Mouse (Mus musculus): Measurements from ENCODE around the gene Fdxacb1.

Fdxacb1 gene

DNA sequence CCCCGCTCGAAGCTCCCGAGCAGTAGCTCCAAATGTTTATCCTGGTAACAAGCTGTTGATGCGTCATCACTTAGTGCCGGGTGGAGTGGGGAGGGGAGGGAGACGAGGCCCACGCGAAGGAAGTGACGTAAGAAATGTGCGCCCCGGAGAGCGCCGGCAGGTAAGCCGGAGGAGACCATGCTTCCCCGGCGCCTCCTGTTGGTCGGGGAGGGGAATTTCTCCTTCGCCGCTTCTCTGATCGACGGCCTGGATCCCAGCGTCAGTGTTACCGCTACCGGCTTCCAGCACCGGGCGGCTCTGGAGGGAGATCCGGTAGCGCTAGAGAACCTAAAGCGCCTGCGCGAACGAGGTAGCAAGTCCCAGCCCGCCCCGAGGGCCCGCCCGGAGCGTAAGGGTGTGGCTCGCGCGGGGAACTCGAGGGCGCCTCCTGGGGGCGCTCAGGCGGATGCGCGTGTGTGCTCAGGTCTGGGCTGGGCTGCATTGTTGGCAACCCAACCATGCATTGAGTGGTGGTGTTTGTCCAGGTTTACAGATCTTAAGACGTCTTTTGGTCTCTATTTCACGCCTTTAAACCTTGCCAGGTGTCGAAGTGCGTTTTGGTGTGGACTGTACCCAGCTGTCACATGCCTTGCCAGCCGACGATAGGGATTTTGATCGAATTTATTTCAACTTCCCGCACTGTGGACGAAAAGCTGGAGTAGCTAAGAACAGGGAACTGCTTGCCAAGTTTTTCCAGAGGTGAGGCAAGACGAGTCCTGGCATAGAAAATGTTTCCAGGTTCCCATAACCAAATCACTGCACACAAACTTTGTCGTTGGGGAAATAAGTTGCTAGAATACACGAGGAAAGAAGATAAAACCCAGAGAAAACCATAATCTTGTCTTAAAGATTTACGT lies at the start of gene Fdxacb1:
TSS of gene Fdxacb1 (plus strand) at position 130 of the 896 bp plus-strand sequence.
- DNase-seq = peak; percentile 99

- no peak for DNase-seq
Measured at GRCm38 (mm10) chr9:50718878-50719277, 49.2 kb upstream of the Fdxacb1 start.

- DNase-seq = no peak
Measured at GRCm38 (mm10) chr9:50721061-50721460, 47.0 kb upstream of the Fdxacb1 start.

- peak; percentile 61 to 62 for DNase-seq
Measured at GRCm38 (mm10) chr9:50722451-50722911, 45.6 kb upstream of the Fdxacb1 start.

GRCm38 (mm10) chr9:50723406-50723805 lies 44.6 kb upstream of the Fdxacb1 start:
- peak; percentile 90 to 93 for DNase-seq

GRCm38 (mm10) chr9:50724147-50724546 lies 43.9 kb upstream of the Fdxacb1 start:
- peak in 1 of 2 experiments; percentile 40 for DNase-seq

GRCm38 (mm10) chr9:50724661-50725330 lies 43.2 kb upstream of the Fdxacb1 start:
- DNase-seq = peak in 1 of 2 experiments; percentile 39

DNA sequence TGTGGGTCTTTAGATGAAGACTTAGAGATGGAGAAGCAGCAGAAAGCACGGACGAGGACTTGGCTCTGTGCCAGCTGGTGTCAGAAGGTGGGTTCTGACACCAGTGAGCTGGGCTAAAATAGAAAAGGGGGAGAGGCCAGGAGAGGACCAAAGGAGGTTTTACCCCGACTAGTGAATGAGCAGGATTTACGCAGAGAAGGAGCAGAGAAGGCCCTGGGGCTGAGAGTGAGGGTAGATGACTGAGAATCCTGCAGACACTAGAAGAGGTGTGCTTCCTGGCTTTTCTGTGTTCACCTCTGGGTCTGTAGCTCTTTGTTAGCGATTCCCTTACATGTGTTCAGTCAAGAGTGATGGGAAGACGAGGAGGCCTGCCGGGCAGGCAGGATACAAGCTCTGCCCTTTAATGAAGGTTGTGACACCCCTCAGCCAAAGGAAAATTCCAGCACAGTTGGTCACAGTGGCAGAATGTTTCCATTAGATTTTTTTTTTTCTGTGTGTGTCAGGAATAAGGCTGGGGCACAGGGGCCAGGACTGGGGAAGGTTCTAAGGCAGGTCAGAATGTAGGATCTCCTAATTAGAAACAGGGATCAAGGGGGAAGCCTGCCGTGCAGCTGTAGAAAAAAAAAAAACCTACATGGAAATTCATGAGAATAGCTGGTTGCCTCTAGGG lies 42.0 kb upstream of the Fdxacb1 start:
- peak; percentile 55 to 58 for DNase-seq

DNA sequence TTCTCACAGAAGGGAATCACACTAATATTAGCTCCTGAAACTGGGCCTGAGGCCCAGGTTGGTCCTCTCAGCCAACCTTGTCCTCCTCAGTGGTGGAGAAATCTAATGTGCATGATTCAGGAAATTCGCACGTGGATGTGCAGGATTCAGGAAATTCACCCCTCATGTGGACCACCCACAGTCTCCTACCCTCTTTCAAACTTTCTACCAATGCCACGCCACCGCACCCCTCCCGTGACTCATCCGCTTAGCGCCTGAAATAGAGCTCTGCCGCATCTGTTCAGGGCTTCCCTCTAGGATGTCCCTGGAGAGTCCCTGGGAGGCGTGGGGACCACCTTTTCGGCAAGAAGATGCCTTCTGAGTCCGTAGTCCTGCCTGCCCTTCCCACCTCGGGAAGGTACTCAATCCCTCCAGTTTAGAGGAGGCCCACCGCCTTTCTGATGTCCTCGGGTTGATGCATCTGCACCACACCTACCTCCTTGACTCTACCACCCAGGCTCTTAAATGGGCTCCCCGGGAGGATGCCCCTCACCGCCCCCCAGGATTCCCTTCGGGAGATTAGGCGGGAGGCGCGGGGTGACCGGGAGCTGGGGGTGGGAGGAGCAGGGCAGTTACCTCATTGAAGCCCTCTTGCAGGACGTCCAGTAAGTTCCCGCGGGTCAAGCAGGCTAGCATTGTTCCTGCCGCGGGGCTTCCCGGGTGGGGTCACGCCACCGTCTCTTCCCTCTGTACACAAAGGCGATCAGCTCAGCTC lies 40.7 kb upstream of the Fdxacb1 start:
- peak; percentile 69 to 71 for DNase-seq

DNA sequence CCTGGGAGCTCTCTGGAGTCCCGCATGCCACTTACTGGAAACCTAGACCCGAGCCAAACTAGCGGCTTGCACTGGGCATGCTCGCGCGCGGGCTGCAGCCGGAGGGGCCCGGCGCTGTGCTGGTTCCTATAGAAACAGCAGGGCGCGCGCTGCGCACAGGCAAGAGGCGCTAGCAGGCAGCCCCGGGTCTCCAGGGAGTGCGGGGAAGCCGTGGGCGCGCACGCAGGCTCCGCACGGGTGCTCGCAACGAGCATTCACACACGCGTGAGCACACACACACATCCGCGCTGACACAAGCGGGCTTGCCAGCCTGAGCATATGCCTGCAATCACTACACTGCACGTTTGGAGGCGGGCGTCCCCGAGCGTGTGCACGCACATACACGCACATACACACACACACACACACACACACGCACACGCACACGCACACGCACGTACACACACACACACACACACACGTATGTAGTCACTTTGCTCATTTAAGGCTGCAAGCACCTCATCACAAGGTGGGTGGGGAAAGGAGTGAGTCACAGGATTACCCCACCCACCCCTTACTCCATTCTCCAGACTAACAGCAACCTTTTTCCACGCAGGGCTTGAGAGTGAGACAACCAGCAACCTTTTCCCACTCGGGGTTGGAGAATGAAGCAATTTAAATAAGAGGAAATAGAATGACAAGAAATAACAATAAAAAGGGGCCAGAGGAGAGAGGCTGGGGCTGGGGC lies 39.9 kb upstream of the Fdxacb1 start:
- DNase-seq = peak; percentile 77 to 84

DNA sequence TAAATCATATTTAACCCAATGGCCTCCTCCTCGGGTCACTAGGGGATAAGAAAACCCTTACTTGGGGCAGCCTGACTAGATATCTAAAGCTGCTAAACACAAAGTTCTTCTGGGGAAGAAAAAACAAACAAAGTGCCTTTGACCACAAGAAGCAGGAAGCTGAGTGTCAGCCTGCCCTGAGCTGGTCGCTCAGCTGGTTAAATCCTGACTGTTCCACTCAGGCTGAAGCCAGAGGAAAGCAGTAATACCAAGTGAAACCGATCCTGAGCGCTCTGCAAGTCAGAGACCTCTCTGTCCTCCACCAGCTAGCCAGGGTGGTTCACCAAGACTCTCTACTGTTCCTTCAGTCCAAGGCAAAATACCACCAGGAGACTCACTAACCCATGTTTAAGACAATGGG lies 38.4 kb upstream of the Fdxacb1 start:
- no peak for DNase-seq

GRCm38 (mm10) chr9:50732560-50732959 lies 35.5 kb upstream of the Fdxacb1 start:
- DNase-seq = no peak

GRCm38 (mm10) chr9:50734989-50735388 lies 33.0 kb upstream of the Fdxacb1 start:
- DNase-seq = peak; percentile 77

GRCm38 (mm10) chr9:50738914-50739870 lies 28.8 kb upstream of the Fdxacb1 start, which contains the start of gene Dixdc1:
Gene Dixdc1 (minus strand): TSS chr9:50739517.
- DNase-seq = peak; percentile 82 to 84

GRCm38 (mm10) chr9:50740867-50741784 lies 26.9 kb upstream of the Fdxacb1 start:
- no peak for DNase-seq

DNA sequence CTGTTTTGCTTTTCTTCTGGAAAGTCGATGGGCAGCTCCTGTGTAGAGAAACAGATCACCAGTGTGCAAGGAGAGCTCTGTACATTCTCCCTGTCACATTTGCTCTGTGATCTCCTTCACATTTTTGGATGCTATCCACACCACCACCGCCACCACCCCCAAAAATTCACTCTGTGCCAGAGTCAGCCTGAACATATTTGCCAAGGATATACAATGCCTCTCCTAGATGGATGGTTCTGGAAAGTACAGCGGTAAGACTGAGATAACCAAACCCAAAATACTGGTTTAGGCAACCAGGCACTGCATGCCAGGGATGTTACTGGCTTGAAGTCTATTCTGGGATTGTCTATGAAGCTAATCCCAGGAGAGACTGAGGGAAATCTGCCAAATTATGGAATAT lies 25.8 kb upstream of the Fdxacb1 start:
- DNase-seq = no peak

DNA sequence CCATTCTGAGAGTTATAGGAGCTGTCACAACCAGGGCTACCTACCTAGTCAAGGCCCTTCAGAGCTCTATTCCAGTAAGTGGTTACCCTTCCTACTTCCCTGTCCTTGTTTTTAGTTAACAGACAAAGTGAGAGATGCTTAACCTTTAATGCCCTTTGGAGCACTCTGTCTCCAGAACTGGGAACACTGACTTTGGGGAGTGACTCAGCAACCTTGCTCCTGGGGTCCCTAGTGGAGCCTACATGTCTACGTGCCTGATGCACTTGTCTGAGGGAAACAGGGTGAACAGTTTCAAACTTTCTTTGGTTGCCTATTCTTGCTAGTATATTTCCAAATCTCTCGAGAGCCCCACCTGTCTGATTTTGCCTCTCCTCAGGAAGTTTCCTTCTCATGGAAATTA lies 25.3 kb upstream of the Fdxacb1 start:
- DNase-seq = no peak

- DNase-seq = no peak
Measured at GRCm38 (mm10) chr9:50745806-50746205, 22.2 kb upstream of the Fdxacb1 start.

- DNase-seq = peak; percentile 41 to 52
Measured at GRCm38 (mm10) chr9:50746214-50746677, 21.8 kb upstream of the Fdxacb1 start, which contains the start of gene 2310030G06Rik. Gene 2310030G06Rik (minus strand): TSS chr9:50746536.

Data from cerebellum, adult 18-20 months (tissue).